Mouse (Mus musculus) limb, embryonic 14.5 days (tissue): ENCODE measurements around the gene Cdk5rap3. TPM values are rescaled to one million over a fixed set of nuclear protein-coding genes. Genes with fewer than 3 reads are reported as not detected.

Source experiments
- ATAC-seq: fragments of 200-750 bp; cut with Nextera tagmentation; 2 replicates; pipeline ENCODE4 v1.8.0; 2017; ENCODE audit warnings: low read depth, moderate number of reproducible peaks, moderate TSS enrichment; ENCODE audit not compliant: low FRiP score
- DNase-seq: peaks from one replicate; pipeline ENCODE4 v3.0.0-alpha.2; 2015; ENCODE audit warnings: low spot score
- H3K27ac ChIP-seq: fragments of 300-500 bp; sonication (generic); replicated peaks from 2 replicates; pipeline ENCODE4 v1.5.1; 2014; ENCODE audit warnings: low read depth, mild to moderate bottlenecking, low read length, moderate library complexity, mixed read lengths
- H3K27me3 ChIP-seq: fragments of 300-500 bp; sonication (generic); 2 replicates; pipeline ENCODE4 v1.6.1; 2014; ENCODE audit warnings: low read length, mixed read lengths; ENCODE audit not compliant: control insufficient read depth, insufficient read depth
- H3K36me3 ChIP-seq: fragments of 300-500 bp; sonication (generic); 2 replicates; pipeline ENCODE4 v1.6.1; 2014; ENCODE audit warnings: mild to moderate bottlenecking, low read length, moderate library complexity, mixed read lengths; ENCODE audit not compliant: control insufficient read depth, insufficient read depth
- H3K4me1 ChIP-seq: fragments of 300-500 bp; sonication (generic); 2 replicates; pipeline ENCODE4 v1.6.1; 2014; ENCODE audit warnings: antibody characterized with exemption, low read length, mixed read lengths; ENCODE audit not compliant: control insufficient read depth, insufficient read depth
- H3K4me2 ChIP-seq: fragments of 300-500 bp; sonication (generic); replicated peaks from 2 replicates; pipeline ENCODE4 v1.6.1; 2014; ENCODE audit warnings: low read depth, mild to moderate bottlenecking, low read length, moderate library complexity; ENCODE audit not compliant: severe bottlenecking
- H3K4me3 ChIP-seq: fragments of 300-500 bp; sonication (generic); replicated peaks from 2 replicates; pipeline ENCODE4 v1.5.1; 2014; ENCODE audit warnings: low read length
- H3K9ac ChIP-seq: fragments of 300-500 bp; sonication (generic); 2 replicates; pipeline ENCODE4 v1.6.1; 2014; ENCODE audit warnings: mild to moderate bottlenecking, low read depth, low read length, moderate library complexity; ENCODE audit not compliant: severe bottlenecking
- H3K9me3 ChIP-seq: fragments of 300-500 bp; sonication (generic); 2 replicates; pipeline ENCODE4 v1.6.1; 2016; ENCODE audit warnings: low read length; ENCODE audit not compliant: control insufficient read depth
- POLR2A ChIP-seq: fragments of 200-500 bp; IDR thresholded peaks from 2 replicates; pipeline ENCODE4 v1.8.0; 2012; ENCODE audit warnings: inconsistent platforms, mild to moderate bottlenecking, moderate library complexity, borderline replicate concordance; ENCODE audit not compliant: insufficient read depth, insufficient read length; ENCODE audit errors: extremely low read depth
- WGBS: fragments of 180-500 bp; shearing (Covaris S2); extraction: QIAGEN DNeasy Blood & Tissue Kit; methylation state at CpG from one replicate; pipeline ENCODE4 v1.1.7; 2014; 5-methylcytosine and 5-hydroxymethylcytosine counted together
- polyA plus RNA-seq, 2 experiments: library from polyadenylated mRNA; depleted of rRNA in 1 of 2; stranded (reverse) in 1 of 2; unstranded in 1 of 2; fragments of >200 nt; fragmentation: Nextera tagmentation in 1 of 2; extraction: Ambion mirVana in 1 of 2; gene quantifications; 2 replicates each; pipeline versions ENCODE4 v1.2.1 to v1.2.3; 2012 to 2014

Cdk5rap3 gene
- polyA plus RNA-seq, 2 experiments, result 74.5 to 79.6 TPM

DNA sequence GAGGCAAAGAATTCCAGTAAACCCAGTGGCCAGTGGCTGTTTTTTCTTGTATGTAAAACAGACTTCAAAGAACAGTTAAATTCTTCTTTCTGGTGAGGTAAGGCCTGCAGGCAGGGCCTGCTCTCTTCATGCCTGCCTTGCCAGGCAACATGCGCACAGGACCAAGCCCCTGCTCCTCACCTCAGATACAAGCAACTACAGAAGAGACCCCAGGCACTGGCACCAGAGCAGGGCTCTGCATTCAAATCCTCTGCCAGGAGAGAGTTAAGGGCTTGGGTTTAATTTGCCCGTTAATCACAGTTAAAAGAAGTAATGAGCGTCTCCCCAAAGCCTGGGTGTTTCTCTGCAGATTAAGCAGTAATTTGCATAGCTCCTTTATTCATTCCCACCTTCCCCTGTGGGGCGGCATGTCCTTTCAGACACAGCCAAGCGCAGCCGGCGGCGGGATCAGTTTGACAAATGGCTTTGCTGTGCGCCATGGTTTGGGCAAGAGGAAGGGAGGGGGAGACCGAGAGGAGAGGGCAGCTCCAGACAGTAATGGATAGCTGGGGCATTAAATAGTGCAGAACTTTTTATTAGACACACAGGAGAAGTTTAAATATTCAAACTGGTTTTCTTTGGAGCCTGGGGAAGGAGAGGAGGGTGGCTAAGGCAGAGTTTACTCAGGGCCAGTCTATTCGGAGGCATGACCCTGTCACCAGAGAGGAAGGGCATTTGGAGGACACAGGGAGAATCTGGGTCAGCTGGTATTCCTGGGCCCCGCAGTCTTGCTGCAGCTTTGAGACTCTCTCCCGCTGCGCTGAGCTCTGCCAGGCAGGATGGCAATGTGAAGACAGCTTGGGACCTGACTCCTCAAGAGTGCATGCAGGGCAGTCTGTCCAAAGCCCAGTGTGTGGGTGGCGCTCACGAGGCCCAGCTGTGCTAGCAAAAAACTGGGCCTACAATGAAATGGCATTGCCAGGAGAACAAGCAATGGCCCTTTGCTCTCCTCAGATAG, 13.4 kb downstream of the Cdk5rap3 start:
- H3K36me3 ChIP-seq, result peaks cover 9% of the 10 kb centered on the region
- 24% methylated on average over 16 of the region's 16 CpGs for WGBS

DNA sequence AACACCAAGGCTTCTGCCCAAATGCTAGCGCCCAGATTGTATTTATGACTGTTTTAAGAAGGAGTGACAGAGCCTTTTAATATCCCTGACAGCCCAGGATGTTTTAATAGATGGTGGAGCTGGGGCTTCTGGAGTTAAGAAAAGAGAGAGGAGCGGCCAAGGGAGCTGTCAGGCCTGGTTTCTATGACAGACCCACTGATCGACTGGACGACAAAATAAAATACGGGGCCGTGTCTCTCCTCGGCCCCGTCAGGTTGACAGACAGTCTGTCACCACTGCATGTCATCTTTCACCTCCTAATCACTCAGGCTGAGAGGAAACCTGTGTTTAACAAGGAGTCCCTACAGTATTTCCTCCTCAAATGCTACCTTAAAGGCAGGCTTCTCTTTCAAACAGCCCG, 15.0 kb downstream of the Cdk5rap3 start:
- H3K4me1 ChIP-seq, result peaks cover 4% of the 10 kb centered on the region
- no peak overlapping the region for H3K27ac ChIP-seq
- TF ChIP-seq POLR2A, result no peak
- ATAC-seq (no peak), DNase-seq (no peak)
- H3K9ac ChIP-seq, result no peak overlapping the region
- 46% methylated on average over 9 of the region's 9 CpGs for WGBS
- H3K27me3 ChIP-seq, result no peaks in the 10 kb centered on the region
- H3K9me3 ChIP-seq, result no peaks in the 10 kb centered on the region
- no peaks in the 10 kb centered on the region for H3K36me3 ChIP-seq
- H3K4me2 ChIP-seq, result no peak overlapping the region
- H3K4me3 ChIP-seq, result no peak overlapping the region

More for the DNA sequence above, 13.4 kb downstream of the Cdk5rap3 start:
- Histone ChIP-seq H3K4me3 (no peak overlapping the region), H3K9me3 (no peaks in the 10 kb centered on the region), H3K4me2 (no peak overlapping the region), H3K9ac (no peak overlapping the region), H3K4me1 (peaks cover 4% of the 10 kb centered on the region), H3K27ac (no peak overlapping the region), H3K27me3 (no peaks in the 10 kb centered on the region)
- TF ChIP-seq POLR2A, result no peak
- DNase-seq, result no peak
- no peak for ATAC-seq

DNA sequence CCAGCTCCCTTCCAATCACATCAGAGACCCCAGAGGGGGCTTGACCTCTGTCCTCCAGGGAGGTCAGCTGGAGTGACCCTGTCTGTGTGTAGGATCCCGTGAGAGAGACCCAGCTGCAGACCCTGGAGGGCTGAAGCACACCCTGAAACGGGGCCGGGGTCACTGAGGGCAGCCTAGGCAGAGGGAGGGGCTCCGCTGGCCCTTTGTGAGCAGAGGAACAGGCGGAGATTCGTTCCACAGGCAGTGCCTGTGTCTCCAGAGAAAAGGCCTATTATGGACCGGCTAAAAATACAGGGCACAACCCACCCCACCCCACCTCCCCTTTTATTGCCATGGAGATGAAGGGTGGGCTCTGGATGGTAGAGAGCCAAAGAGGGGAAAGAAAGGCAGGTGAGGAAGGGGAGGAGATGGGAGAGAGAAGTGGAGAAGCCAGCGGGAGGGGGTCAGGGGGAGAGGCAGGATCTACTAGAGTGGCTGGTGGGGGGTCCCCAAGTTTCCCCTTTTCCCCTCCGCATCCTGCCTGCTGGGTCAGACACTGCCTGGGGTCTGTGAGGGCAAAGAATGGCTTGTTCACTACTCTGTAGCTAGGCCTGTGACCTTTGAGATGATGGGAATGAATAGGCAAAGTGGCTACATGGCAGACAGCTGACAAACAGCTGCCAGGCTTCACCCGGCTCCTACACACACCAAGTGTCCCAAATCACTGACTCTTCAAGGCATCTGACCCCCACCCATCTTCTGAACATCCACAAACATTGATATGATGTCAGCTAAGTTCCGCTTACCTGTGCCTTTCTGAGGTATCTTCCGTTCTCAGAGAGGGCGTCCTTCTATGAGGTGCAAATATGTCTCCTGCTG, 16.6 kb downstream of the Cdk5rap3 start:
- Histone ChIP-seq H3K36me3 (no peaks in the 10 kb centered on the region), H3K27ac (no peak overlapping the region), H3K27me3 (no peaks in the 10 kb centered on the region), H3K4me3 (no peak overlapping the region), H3K4me1 (peaks cover 4% of the 10 kb centered on the region), H3K9me3 (no peaks in the 10 kb centered on the region), H3K4me2 (no peak overlapping the region), H3K9ac (no peak overlapping the region)
- 43% methylated on average over 13 of the region's 13 CpGs for WGBS
- ATAC-seq (no peak), DNase-seq (no peak)
- TF ChIP-seq POLR2A, result no peak

GRCm38 (mm10) chr11:96895886-96896285, 20.4 kb downstream of the Cdk5rap3 start:
- H3K9ac ChIP-seq, result no peak overlapping the region
- no peak for TF ChIP-seq POLR2A

GRCm38 (mm10) chr11:96893203-96893842, 23.0 kb downstream of the Cdk5rap3 start:
- no peak for DNase-seq
- WGBS, result 60% methylated on average over 11 of the region's 11 CpGs
- no peaks in the 10 kb centered on the region for H3K36me3 ChIP-seq

More at GRCm38 (mm10) chr11:96895886-96896285, 20.4 kb downstream of the Cdk5rap3 start:
- no peak overlapping the region for H3K4me3 ChIP-seq
- no peaks in the 10 kb centered on the region for H3K27me3 ChIP-seq
- DNase-seq (no peak), ATAC-seq (no peak)
- H3K27ac ChIP-seq, result no peak overlapping the region
- 84% methylated on average over 4 of the region's 4 CpGs for WGBS
- H3K9me3 ChIP-seq, result no peaks in the 10 kb centered on the region
- H3K4me1 ChIP-seq, result no peaks in the 10 kb centered on the region
- H3K36me3 ChIP-seq, result no peaks in the 10 kb centered on the region
- no peak overlapping the region for H3K4me2 ChIP-seq

More at GRCm38 (mm10) chr11:96893203-96893842, 23.0 kb downstream of the Cdk5rap3 start:
- Histone ChIP-seq H3K27ac (no peak overlapping the region), H3K9ac (no peak overlapping the region), H3K4me2 (no peak overlapping the region), H3K9me3 (no peaks in the 10 kb centered on the region), H3K27me3 (no peaks in the 10 kb centered on the region), H3K4me3 (no peak overlapping the region), H3K4me1 (no peaks in the 10 kb centered on the region)
- TF ChIP-seq POLR2A, result no peak
- ATAC-seq, result no peak
